Mouse (Mus musculus) CD8-positive naive resting alpha-beta T cell, adult 2 months (primary cell): ENCODE measurements around the gene Cwc27.

ENCODE experiments used
- DNase-seq, 2 experiments: peaks; one replicate each; pipeline ENCODE4 v3.0.0; 2022; ENCODE audit warnings: low read depth in 2 of 2, low spot score in 2 of 2

Cwc27 gene

GRCm38 (mm10) chr13:104816635-104817571 lies at the start of gene Cwc27:
TSS of gene Cwc27 (minus strand) at chr13:104817142.
- DNase-seq: peak; percentile 78 to 82

DNA sequence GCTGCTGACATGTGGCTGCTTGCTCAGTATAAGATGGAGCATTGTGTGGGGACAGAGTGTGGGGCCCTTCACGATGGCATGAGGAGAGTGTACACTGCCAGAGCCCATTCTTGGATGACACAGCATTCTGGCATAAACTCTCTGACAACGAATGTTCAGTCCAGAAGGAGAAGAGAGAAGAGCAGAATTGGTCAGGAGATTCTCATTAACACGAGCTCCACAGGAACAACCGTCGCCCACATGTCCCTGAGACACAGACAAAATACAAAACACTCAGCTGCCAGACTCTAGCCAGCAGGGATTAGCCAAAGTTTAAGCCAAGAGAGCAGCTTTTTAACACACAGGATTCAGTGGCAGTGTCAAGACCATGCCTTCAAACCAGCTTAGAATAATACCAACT lies 49.8 kb upstream of the Cwc27 start:
- DNase-seq: no peak

DNA sequence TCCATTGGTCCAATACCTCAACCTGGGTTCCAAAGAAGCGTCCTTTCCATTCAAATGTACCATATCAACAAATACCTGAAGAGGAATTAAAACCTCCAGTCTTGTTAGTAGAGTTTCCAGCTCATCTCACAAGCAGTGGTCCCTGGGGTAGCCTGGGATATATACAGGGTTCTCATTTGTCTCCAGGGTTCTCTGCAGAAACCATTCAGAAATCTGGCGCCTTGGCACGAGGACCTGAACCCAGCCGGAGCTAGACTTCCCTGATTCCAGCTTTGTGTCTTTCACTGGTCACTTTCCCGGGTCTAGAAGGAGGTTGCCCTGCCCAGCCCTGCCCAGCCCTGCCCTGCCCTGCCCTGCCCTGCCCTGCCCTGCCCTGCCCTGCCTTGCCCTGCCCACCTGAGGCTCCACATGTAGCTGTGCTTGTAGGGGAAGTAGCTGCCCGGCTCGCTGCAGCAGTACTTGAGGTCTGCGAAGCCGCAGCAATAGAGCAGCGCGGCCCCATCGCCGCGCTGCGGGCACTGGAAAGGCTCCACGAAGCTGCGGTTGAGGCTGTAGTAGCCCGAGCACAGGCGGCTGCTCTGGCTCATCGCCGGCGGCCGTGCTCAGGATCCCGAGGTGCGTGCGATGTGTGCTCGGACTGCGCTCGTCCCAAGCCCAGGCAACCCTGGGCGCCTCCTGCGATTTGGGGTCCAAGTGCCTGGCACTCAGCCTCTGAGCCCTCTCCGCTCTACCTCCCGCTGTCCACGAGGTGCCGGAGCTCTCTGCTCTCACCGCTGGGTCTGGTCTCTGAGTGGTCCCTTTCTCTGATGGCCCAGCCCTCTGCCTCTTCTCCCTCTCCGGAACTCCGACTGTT lies 46.4 kb upstream of the Cwc27 start, which contains the start of gene Shisal2b:
Gene Shisal2b, minus strand, starts transcription at position 767 of the 853 bp plus-strand sequence.
- no peak for DNase-seq

DNA sequence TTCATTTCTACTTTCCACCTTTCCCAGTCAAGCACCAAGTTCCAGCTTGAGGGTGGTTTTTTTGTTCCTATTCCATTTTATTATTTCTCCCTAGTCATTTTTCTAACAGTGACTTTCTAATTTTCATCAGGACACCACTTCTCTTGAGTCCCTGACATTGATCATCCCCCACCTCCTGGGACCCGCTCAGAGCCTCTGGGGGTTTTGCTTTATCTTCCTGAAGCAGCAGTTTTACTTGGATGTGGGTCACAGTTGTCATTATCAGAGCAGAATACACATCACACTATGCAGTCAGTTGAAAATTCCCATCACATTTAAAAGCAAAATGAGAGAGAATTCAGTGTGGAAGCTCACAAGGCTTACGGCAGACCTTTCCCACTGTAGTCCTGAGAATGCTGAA lies 36.7 kb upstream of the Cwc27 start:
- DNase-seq: no peak

GRCm38 (mm10) chr13:104843295-104844089 lies 26.6 kb upstream of the Cwc27 start:
- DNase-seq: no peak

GRCm38 (mm10) chr13:104841937-104842336 lies 25.0 kb upstream of the Cwc27 start:
- no peak for DNase-seq

DNA sequence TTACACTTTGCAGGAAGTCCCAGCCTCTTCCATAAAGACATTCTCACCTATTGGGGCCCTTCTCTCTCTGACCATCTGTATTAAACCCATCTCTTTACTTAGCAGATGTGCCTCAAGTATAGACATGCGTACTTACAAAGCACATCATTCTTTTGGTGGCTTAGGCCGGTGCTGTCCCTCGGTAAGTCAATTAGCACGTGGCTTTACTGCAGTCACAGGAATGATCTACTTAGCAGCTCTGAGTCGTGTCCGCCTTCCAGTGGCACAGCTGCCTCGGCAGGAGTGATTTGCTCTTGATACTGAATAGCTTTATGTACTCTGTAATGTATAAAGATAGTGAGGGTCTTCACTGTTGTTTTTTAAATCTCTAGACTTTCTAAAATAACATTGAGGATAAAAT lies 20.7 kb upstream of the Cwc27 start:
- DNase-seq: no peak

- no peak for DNase-seq
These were observed 15.9 kb upstream of the Cwc27 start for GRCm38 (mm10) chr13:104832811-104833210.

DNA sequence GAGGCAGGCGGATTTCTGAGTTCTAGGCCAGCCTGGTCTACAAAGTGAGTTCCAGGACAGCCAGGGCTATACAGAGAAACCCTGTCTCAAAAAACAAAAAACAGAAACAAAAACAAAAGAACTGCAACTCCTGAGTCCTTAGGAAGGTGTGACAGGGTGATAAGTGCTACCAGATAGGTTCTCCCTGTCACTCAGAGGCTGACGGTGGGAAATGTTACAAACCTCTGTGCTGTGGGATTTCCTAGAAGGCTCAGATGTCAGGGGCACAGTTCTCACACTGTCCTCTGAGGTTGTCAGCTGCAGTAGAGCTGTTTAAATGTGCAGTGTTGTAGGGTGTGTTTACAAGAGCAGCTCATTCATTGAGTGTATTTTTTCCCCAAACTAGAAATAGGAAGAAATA lies 8.5 kb upstream of the Cwc27 start:
- no peak for DNase-seq

DNA sequence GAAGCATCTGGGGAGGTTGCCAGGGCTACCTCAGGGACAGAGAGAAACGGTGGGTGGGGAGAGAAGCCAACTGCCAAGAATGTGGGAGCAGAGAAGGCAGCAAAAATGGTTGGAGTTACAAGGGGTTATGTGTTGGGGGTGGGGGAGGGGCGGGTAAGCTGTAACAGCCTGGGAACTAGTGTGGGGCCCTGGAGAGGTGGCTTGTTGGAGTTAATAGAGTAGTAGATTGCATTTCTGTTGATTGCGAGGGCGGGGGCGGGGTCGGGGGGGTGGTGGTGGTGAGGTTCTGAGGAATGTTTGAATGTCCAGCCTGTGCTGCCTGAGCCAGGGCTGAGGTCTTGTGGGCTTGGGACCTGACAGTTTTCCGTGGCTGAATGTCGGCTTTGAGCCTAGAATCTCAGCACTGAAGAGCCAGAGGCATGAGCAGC lies 5.5 kb upstream of the Cwc27 start:
- no peak for DNase-seq

- DNase-seq: no peak
These were observed 5.0 kb upstream of the Cwc27 start for GRCm38 (mm10) chr13:104821908-104822307.

- no peak for DNase-seq
These were observed 4.2 kb upstream of the Cwc27 start for GRCm38 (mm10) chr13:104821192-104821591.

- no peak for DNase-seq
These were observed 754 bp upstream of the Cwc27 start for GRCm38 (mm10) chr13:104817696-104818095.

- DNase-seq: peak in 1 of 2 experiments; percentile 5
These were observed 690 bp downstream of the Cwc27 start for GRCm38 (mm10) chr13:104816270-104816634.

GRCm38 (mm10) chr13:104805681-104806080 lies 11.3 kb downstream of the Cwc27 start:
- peak in 1 of 2 experiments; percentile 21 for DNase-seq

GRCm38 (mm10) chr13:104799566-104800182 lies 17.3 kb downstream of the Cwc27 start:
- DNase-seq: no peak

GRCm38 (mm10) chr13:104799067-104799466 lies 17.9 kb downstream of the Cwc27 start:
- no peak for DNase-seq

GRCm38 (mm10) chr13:104794421-104794820 lies 22.5 kb downstream of the Cwc27 start:
- DNase-seq: no peak

- no peak for DNase-seq
These were observed 24.8 kb downstream of the Cwc27 start, which contains the start of gene Srek1ip1 for GRCm38 (mm10) chr13:104792184-104792583. TSS of gene Srek1ip1 (plus strand) at chr13:104792484.

DNA sequence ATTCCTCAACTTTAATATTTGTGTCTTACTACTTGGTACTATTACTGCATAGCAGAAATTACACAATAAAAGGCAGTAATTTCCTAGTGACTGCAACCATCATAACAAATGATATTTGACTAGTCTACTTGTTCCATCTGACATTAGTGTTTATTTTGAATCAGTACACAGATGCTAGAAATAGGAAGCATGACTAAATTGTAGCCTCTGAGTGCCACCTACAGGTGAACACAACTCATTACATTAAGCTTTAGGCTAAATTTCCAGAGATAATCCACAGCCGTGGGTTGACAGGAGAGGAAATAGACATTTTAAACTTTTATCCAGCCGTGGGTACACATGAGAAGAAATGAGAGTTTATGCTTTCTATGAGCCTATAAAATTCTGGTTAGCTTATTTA lies 27.3 kb downstream of the Cwc27 start:
- peak; percentile 7 to 15 for DNase-seq
